Mouse (Mus musculus) liver, embryonic 15.5 days (tissue): ENCODE results near the gene Pcp4l1. TPM values are rescaled to one million over a fixed set of nuclear protein-coding genes. Genes with fewer than 3 reads are reported as not detected.
A peak's percentile ranks its signal among the peaks of the same experiment; 100 is the strongest.

ENCODE experiments used
- ATAC-seq: fragments of 200-750 bp; cut with Nextera tagmentation; 2 replicates; pipeline ENCODE4 v1.8.0; 2017; ENCODE audit warnings: moderate number of reproducible peaks, mild to moderate bottlenecking, moderate library complexity; ENCODE audit not compliant: insufficient read depth
- H3K27ac ChIP-seq: fragments of 300-500 bp; sonication (generic); replicated peaks from 2 replicates; pipeline ENCODE4 v1.5.1; 2015; ENCODE audit warnings: mild to moderate bottlenecking, inconsistent platforms
- H3K27me3 ChIP-seq: fragments of 300-500 bp; sonication (generic); 2 replicates; pipeline ENCODE4 v1.6.1; 2015; ENCODE audit warnings: mild to moderate bottlenecking, inconsistent platforms
- H3K36me3 ChIP-seq: fragments of 300-500 bp; sonication (generic); replicated peaks from 2 replicates; pipeline ENCODE4 v1.6.1; 2015; ENCODE audit warnings: moderate library complexity, mild to moderate bottlenecking, inconsistent platforms
- H3K4me1 ChIP-seq: fragments of 300-500 bp; sonication (generic); replicated peaks from 2 replicates; pipeline ENCODE4 v1.6.1; 2015; ENCODE audit warnings: inconsistent platforms
- H3K4me2 ChIP-seq: fragments of 300-500 bp; sonication (generic); 2 replicates; pipeline ENCODE4 v1.6.1; 2015; ENCODE audit warnings: moderate library complexity, mild to moderate bottlenecking, inconsistent platforms
- H3K4me3 ChIP-seq: fragments of 300-500 bp; sonication (generic); replicated peaks from 2 replicates; pipeline ENCODE4 v1.5.1; 2015; ENCODE audit warnings: mild to moderate bottlenecking, inconsistent platforms
- H3K9ac ChIP-seq: fragments of 300-500 bp; sonication (generic); 2 replicates; pipeline ENCODE4 v1.6.1; 2015; ENCODE audit warnings: moderate library complexity, mild to moderate bottlenecking, inconsistent platforms
- H3K9me3 ChIP-seq: fragments of 300-500 bp; sonication (generic); replicated peaks from 2 replicates; pipeline ENCODE4 v1.6.1; 2016; ENCODE audit warnings: inconsistent platforms
- WGBS: fragments of 180-500 bp; shearing (Covaris S2); methylation state at CpG from one replicate; pipeline ENCODE4 v1.1.7; 2015; ENCODE audit warnings: mixed read lengths; ENCODE audit not compliant: insufficient replicate concordance; 5-methylcytosine and 5-hydroxymethylcytosine counted together
- polyA plus RNA-seq: library from polyadenylated mRNA; unstranded; fragments of >200 nt; fragmentation: Nextera tagmentation; extraction: Ambion mirVana; gene quantifications from 2 replicates; pipeline ENCODE4 v1.2.1, GENCODE M21; 2015

The Pcp4l1 gene
- polyA plus RNA-seq, 1 experiment from 2014 or later = 1.7 TPM

GRCm38 (mm10) chr1:171221281-171222193, 25.5 kb upstream of the Pcp4l1 start:
- WGBS = 6% methylated on average over 22 of the region's 22 CpGs
- Histone ChIP-seq H3K27ac (peak overlapping the region; percentile 61), H3K27me3 (no peaks in the 10 kb centered on the region), H3K4me3 (peak overlapping the region; percentile 69), H3K9me3 (no peaks in the 10 kb centered on the region), H3K4me2 (peak overlapping the region; percentile 90), H3K9ac (peak overlapping the region; percentile 52), H3K36me3 (peaks cover 26% of the 10 kb centered on the region), H3K4me1 (peaks cover 28% of the 10 kb centered on the region)
- ATAC-seq = no peak

GRCm38 (mm10) chr1:171220871-171221270, 24.8 kb upstream of the Pcp4l1 start:
- 8% methylated on average over 10 of the region's 10 CpGs for WGBS
- ATAC-seq = no peak
- Histone ChIP-seq H3K4me2 (peak overlapping the region; percentile 90), H3K9ac (peak overlapping the region; percentile 52; the same call in 1 of the 2 replicates), H3K27ac (peak overlapping the region; percentile 61), H3K9me3 (no peaks in the 10 kb centered on the region), H3K36me3 (peaks cover 26% of the 10 kb centered on the region), H3K27me3 (no peaks in the 10 kb centered on the region), H3K4me1 (peaks cover 34% of the 10 kb centered on the region), H3K4me3 (peak overlapping the region; percentile 69)

- no peak overlapping the region for H3K9ac ChIP-seq
- peaks cover 11% of the 10 kb centered on the region; the same call in 1 of the 2 replicates for H3K27me3 ChIP-seq
- no peak for ATAC-seq
- no peak overlapping the region for H3K27ac ChIP-seq
- no peaks in the 10 kb centered on the region for H3K9me3 ChIP-seq
- 54% methylated on average over 18 of the region's 18 CpGs for WGBS
- H3K4me1 ChIP-seq = peaks cover 25% of the 10 kb centered on the region
- no peak overlapping the region for H3K4me3 ChIP-seq
- H3K36me3 ChIP-seq = peaks cover 26% of the 10 kb centered on the region
- H3K4me2 ChIP-seq = no peak overlapping the region
These were observed 20.3 kb upstream of the Pcp4l1 start for GRCm38 (mm10) chr1:171216241-171216955.

- Histone ChIP-seq H3K9ac (no peak within 1 kb of the TSS), H3K27ac (no peak within 1 kb of the TSS; the same call in 1 of the 2 replicates), H3K4me1 (peaks cover 16% of the 10 kb centered on the region; the same call in 1 of the 2 replicates), H3K27me3 (peaks cover 23% of the 10 kb centered on the region), H3K4me3 (no peak within 1 kb of the TSS), H3K4me2 (no peak within 1 kb of the TSS), H3K36me3 (peaks cover 10% of the 10 kb centered on the region), H3K9me3 (no peaks in the 10 kb centered on the region)
- ATAC-seq = no peak
- 65% methylated on average over 10 of the region's 10 CpGs for WGBS
These were observed 17.9 kb upstream of the Pcp4l1 start, which contains the start of gene Nr1i3 for GRCm38 (mm10) chr1:171213801-171214496. Nr1i3 (plus strand) TSS chr1:171213970.

- peaks cover 16% of the 10 kb centered on the region; the same call in 1 of the 2 replicates for H3K4me1 ChIP-seq
- H3K36me3 ChIP-seq = 0 out of 2 replicates have a peak, but pooled peaks cover 2% of the 10 kb centered on the region
- WGBS = 40% methylated on average over 3 of the region's 3 CpGs
- H3K9me3 ChIP-seq = no peaks in the 10 kb centered on the region
- peak; percentile 53 for ATAC-seq
- H3K9ac ChIP-seq = no peak overlapping the region
- H3K27ac ChIP-seq = no peak overlapping the region; the same call in 1 of the 2 replicates
- H3K27me3 ChIP-seq = peaks cover 23% of the 10 kb centered on the region
- no peak overlapping the region for H3K4me2 ChIP-seq
- no peak overlapping the region for H3K4me3 ChIP-seq
These were observed 16.8 kb upstream of the Pcp4l1 start for GRCm38 (mm10) chr1:171212854-171213253.

GRCm38 (mm10) chr1:171209409-171209808, 13.3 kb upstream of the Pcp4l1 start:
- ATAC-seq = no peak
- H3K4me3 ChIP-seq = no peak overlapping the region
- WGBS = 4% methylated on average over 4 of the region's 4 CpGs
- H3K4me2 ChIP-seq = no peak overlapping the region
- no peak overlapping the region for H3K27ac ChIP-seq
- H3K9ac ChIP-seq = no peak overlapping the region
- H3K4me1 ChIP-seq = peaks cover 6% of the 10 kb centered on the region; the same call in 1 of the 2 replicates
- H3K36me3 ChIP-seq = no peaks in the 10 kb centered on the region
- H3K27me3 ChIP-seq = peaks cover 22% of the 10 kb centered on the region
- H3K9me3 ChIP-seq = no peaks in the 10 kb centered on the region

GRCm38 (mm10) chr1:171205704-171206493, 9.8 kb upstream of the Pcp4l1 start:
- 46% methylated on average over 6 of the region's 6 CpGs for WGBS
- Histone ChIP-seq H3K4me3 (no peak overlapping the region), H3K27me3 (peaks cover 12% of the 10 kb centered on the region; the same call in 1 of the 2 replicates), H3K9me3 (no peaks in the 10 kb centered on the region), H3K4me1 (no peaks in the 10 kb centered on the region), H3K4me2 (no peak overlapping the region), H3K27ac (no peak overlapping the region), H3K9ac (no peak overlapping the region), H3K36me3 (no peaks in the 10 kb centered on the region)
- ATAC-seq = no peak

- H3K4me3 ChIP-seq = no peak overlapping the region
- H3K4me2 ChIP-seq = no peak overlapping the region
- H3K27me3 ChIP-seq = peaks cover 1% of the 10 kb centered on the region
- H3K27ac ChIP-seq = peak overlapping the region; percentile 59; the same call in 1 of the 2 replicates
- H3K36me3 ChIP-seq = no peaks in the 10 kb centered on the region
- no peaks in the 10 kb centered on the region for H3K9me3 ChIP-seq
- WGBS = 60% methylated on average over 7 of the region's 7 CpGs
- H3K9ac ChIP-seq = no peak overlapping the region
- no peaks in the 10 kb centered on the region for H3K4me1 ChIP-seq
- peak; percentile 85 for ATAC-seq
These were observed 8.2 kb upstream of the Pcp4l1 start for GRCm38 (mm10) chr1:171204249-171204644.

- no peak overlapping the region for H3K4me2 ChIP-seq
- H3K9ac ChIP-seq = no peak overlapping the region
- peaks cover 7% of the 10 kb centered on the region for H3K27me3 ChIP-seq
- WGBS = 34% methylated on average over 10 of the region's 11 CpGs
- no peaks in the 10 kb centered on the region for H3K4me1 ChIP-seq
- no peak overlapping the region for H3K4me3 ChIP-seq
- peak; percentile 41 for ATAC-seq
- H3K27ac ChIP-seq = peak overlapping the region; percentile 59
- H3K9me3 ChIP-seq = no peaks in the 10 kb centered on the region
- H3K36me3 ChIP-seq = no peaks in the 10 kb centered on the region
These were observed 7.6 kb upstream of the Pcp4l1 start for GRCm38 (mm10) chr1:171203471-171204248.
